Mouse (Mus musculus): ENCODE measurements around the gene Gm5771. TPM values are rescaled to one million over a fixed set of nuclear protein-coding genes. Genes with fewer than 3 reads are reported as not detected.
"Not testable (repeated sequence)": the region's sequence is repeated elsewhere in the genome, so short reads cannot be mapped to it uniquely, and the experiment has no call there.

Gene Gm5771
- polyA plus RNA-seq (2015; fragmentation: Nextera tagmentation; extraction: Ambion mirVana): 2.8 and 8.1 TPM in 2 replicates

DNA sequence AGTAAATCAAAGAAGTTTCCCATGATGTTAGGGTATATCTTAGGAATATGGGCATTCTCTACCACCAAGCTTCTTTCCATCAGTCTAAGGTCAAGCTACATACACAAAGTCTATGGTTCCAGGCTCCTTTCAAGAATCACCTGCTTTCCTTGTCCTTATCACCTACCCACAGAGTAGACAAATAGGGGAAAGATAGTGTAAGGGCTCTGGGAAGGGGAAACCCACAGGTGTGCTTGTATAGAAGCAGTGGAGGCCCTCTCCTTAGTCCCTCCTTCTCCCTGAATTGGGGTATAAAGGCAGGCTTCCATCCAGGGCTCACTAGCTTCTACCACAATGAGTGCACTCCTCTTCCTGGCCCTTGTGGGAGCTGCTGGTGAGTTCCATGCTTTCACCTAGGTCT lies at the start of gene Gm5771:
Gene Gm5771, plus strand, starts transcription at position 301 of the 400 bp plus-strand sequence.
- ATAC-seq (ENCODE audit: low FRiP score, low TSS enrichment); DNase-seq (ENCODE audit: low spot score): not testable (repeated sequence)

DNA sequence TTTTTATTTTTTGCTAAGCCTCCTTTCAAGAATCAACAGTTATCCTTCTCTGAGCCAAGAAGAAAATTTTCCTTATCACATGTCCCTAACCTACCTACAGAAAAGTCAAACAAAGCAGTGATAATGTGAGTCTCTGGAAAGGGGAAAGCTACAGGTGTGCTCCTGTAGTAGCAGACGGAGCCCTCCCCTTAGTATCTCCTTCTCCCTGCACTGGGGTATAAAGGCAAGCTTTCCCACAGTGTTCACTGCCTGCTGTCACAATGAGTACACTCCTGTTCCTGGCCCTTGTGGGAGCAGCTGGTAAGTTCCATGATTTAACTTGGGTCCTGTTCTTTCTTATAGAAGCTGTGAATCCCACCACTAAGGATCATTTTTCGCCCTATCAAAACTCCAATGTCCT lies 38.2 kb upstream of the Gm5771 start, which contains the start of gene Try10:
Gene Try10, plus strand, starts transcription at position 174 of the 400 bp plus-strand sequence.
- no peak for ATAC-seq (ENCODE audit: low FRiP score, low TSS enrichment)
- H3K4me2 ChIP-seq (replicated peaks; ENCODE audit: low read depth): no peak within 1 kb of the TSS
- 63% methylated on average over 2 of the region's 2 CpGs for WGBS
- H3K9ac ChIP-seq (ENCODE audit: low read length): no peak within 1 kb of the TSS
- DNase-seq (ENCODE audit: low spot score): no peak
- H3K4me1 ChIP-seq (replicated peaks; ENCODE audit: control insufficient read depth, insufficient read depth): no peaks in the 10 kb centered on the region
- no peaks in the 10 kb centered on the region for H3K9me3 ChIP-seq (ENCODE audit: control insufficient read depth, low read length)
- H3K27ac ChIP-seq (replicated peaks): no peak within 1 kb of the TSS
- no peak within 1 kb of the TSS for H3K4me3 ChIP-seq (ENCODE audit: low read depth, low read length)
- H3K27me3 ChIP-seq (ENCODE audit: control insufficient read depth, insufficient read depth, low read length): no peaks in the 10 kb centered on the region
- TF ChIP-seq CTCF (IDR thresholded peaks at IDR 0.05; ENCODE audit: low read depth) (no peak), EP300 (optimal IDR thresholded peaks at IDR 0.05) (no peak)
- H3K36me3 ChIP-seq (ENCODE audit: control insufficient read depth, insufficient read depth, low read length): no peaks in the 10 kb centered on the region

More for the DNA sequence above, at the start of gene Gm5771:
- H3K9me3 ChIP-seq (ENCODE audit: control insufficient read depth, low read length); H3K4me2 ChIP-seq (replicated peaks; ENCODE audit: low read depth); H3K9ac ChIP-seq (ENCODE audit: low read length); H3K27me3 ChIP-seq (ENCODE audit: control insufficient read depth, insufficient read depth, low read length); H3K4me1 ChIP-seq (replicated peaks; ENCODE audit: control insufficient read depth, insufficient read depth); H3K4me3 ChIP-seq (ENCODE audit: low read depth, low read length); H3K27ac ChIP-seq (replicated peaks); H3K36me3 ChIP-seq (ENCODE audit: control insufficient read depth, insufficient read depth, low read length): not testable (repeated sequence)

DNA sequence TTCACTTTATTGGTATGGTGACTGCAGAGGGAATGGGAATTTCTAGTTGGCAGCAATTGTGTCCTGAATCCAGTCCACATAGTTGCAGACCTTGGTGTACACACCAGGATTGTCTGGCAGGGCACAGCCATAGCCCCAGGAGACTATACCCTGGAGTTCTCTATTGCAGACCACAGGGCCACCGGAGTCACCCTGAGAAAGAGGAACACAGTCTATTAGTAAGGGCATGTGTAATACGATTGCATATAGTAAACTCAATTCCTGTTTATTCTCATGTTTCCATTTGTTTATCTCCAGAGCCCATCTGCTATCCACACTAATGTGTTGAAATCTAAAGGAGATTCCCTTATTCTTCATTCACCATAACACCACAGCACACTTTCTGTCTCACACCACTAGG lies 18.4 kb upstream of the Gm5771 start:
- H3K4me1 ChIP-seq (replicated peaks; ENCODE audit: control insufficient read depth, insufficient read depth); H3K4me3 ChIP-seq (ENCODE audit: low read depth, low read length); H3K27ac ChIP-seq (replicated peaks); ATAC-seq (ENCODE audit: low FRiP score, low TSS enrichment); H3K9me3 ChIP-seq (ENCODE audit: control insufficient read depth, low read length); H3K4me2 ChIP-seq (replicated peaks; ENCODE audit: low read depth); H3K27me3 ChIP-seq (ENCODE audit: control insufficient read depth, insufficient read depth, low read length); H3K36me3 ChIP-seq (ENCODE audit: control insufficient read depth, insufficient read depth, low read length); H3K9ac ChIP-seq (ENCODE audit: low read length); DNase-seq (ENCODE audit: low spot score): not testable (repeated sequence)
- 88% methylated on average over 1 of the region's 2 CpGs for WGBS

DNA sequence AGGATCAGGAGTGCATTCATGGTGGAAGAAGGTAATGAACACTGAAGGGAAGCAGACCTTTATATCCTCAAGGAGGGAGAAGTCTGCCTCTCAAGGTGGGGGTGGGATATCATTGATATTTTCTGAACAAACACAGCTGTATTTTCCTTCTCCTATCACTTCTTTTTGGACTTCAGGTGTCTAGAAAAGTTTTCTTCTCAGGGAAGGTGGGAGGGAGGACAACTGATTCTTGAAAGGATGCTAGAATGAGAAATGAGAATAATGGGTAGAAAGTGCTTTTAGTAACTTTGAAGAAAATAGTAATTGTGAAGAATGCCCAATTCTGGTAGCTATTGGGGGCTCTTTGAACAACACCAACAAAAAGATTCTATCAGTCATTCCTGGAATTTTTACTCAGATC lies 14.6 kb upstream of the Gm5771 start, which contains the start of gene Prss3:
Gene Prss3, minus strand, starts transcription at position 101 of the 400 bp plus-strand sequence.
- not testable (repeated sequence) for H3K4me3 ChIP-seq (ENCODE audit: low read depth, low read length); H3K36me3 ChIP-seq (ENCODE audit: control insufficient read depth, insufficient read depth, low read length); ATAC-seq (ENCODE audit: low FRiP score, low TSS enrichment); H3K27ac ChIP-seq (replicated peaks); H3K9ac ChIP-seq (ENCODE audit: low read length); H3K4me2 ChIP-seq (replicated peaks; ENCODE audit: low read depth); DNase-seq (ENCODE audit: low spot score); H3K27me3 ChIP-seq (ENCODE audit: control insufficient read depth, insufficient read depth, low read length); H3K4me1 ChIP-seq (replicated peaks; ENCODE audit: control insufficient read depth, insufficient read depth); H3K9me3 ChIP-seq (ENCODE audit: control insufficient read depth, low read length)

DNA sequence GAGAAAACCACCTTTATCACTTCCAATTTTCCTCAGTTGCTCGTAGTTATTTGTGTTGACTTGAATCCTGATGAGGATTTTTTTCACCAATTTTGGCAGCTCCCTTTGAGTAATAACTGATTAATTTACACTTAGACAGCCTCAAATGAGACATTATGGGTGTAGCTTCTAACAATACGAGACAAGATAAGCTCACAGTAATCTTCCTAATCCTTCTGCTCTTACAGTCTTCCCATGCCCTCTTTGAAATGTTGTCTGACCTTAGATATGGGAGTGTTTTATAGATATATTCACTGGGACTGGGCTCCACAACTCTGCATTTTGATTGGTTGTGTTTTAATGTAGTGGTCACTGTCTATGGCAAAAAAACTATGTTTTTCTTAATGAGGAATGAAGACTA lies 5.4 kb upstream of the Gm5771 start:
- H3K4me2 ChIP-seq (replicated peaks; ENCODE audit: low read depth): no peak overlapping the region
- no peak overlapping the region for H3K27ac ChIP-seq (replicated peaks)
- H3K27me3 ChIP-seq (ENCODE audit: control insufficient read depth, insufficient read depth, low read length): no peaks in the 10 kb centered on the region
- no peak overlapping the region for H3K9ac ChIP-seq (ENCODE audit: low read length)
- no peaks in the 10 kb centered on the region for H3K4me1 ChIP-seq (replicated peaks; ENCODE audit: control insufficient read depth, insufficient read depth)
- no peak for ATAC-seq (ENCODE audit: low FRiP score, low TSS enrichment)
- 59% methylated on average over 2 of the region's 2 CpGs for WGBS
- no peaks in the 10 kb centered on the region for H3K9me3 ChIP-seq (ENCODE audit: control insufficient read depth, low read length)
- TF ChIP-seq CTCF (IDR thresholded peaks at IDR 0.05; ENCODE audit: low read depth) (no peak), EP300 (optimal IDR thresholded peaks at IDR 0.05) (no peak)
- DNase-seq (ENCODE audit: low spot score): no peak
- no peak overlapping the region for H3K4me3 ChIP-seq (ENCODE audit: low read depth, low read length)
- no peaks in the 10 kb centered on the region for H3K36me3 ChIP-seq (ENCODE audit: control insufficient read depth, insufficient read depth, low read length)

DNA sequence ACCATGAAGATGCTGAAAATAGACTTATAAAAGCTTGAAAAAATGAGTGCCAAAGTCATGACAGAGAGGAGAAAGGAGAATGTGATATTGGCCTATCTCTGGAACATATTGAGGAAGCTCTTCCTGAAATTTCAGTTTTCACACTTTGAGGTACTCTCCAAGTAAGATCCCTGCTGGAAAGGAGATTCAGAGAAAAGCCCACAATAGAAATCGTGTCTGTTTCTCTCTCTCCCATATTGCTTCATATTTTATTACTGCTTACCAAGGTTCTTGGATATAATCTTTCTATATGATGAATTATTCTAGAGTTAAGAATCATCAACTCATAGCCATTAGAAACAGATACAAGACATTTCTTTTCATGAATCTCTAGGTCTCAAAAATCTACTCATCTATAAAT lies 516 bp upstream of the Gm5771 start:
- H3K9ac ChIP-seq (ENCODE audit: low read length); ATAC-seq (ENCODE audit: low FRiP score, low TSS enrichment); H3K9me3 ChIP-seq (ENCODE audit: control insufficient read depth, low read length); H3K36me3 ChIP-seq (ENCODE audit: control insufficient read depth, insufficient read depth, low read length); H3K4me3 ChIP-seq (ENCODE audit: low read depth, low read length); H3K27me3 ChIP-seq (ENCODE audit: control insufficient read depth, insufficient read depth, low read length); H3K4me1 ChIP-seq (replicated peaks; ENCODE audit: control insufficient read depth, insufficient read depth); H3K27ac ChIP-seq (replicated peaks); DNase-seq (ENCODE audit: low spot score); H3K4me2 ChIP-seq (replicated peaks; ENCODE audit: low read depth): not testable (repeated sequence)
- WGBS: 66% methylated on average over 1 of the region's 1 CpGs

DNA sequence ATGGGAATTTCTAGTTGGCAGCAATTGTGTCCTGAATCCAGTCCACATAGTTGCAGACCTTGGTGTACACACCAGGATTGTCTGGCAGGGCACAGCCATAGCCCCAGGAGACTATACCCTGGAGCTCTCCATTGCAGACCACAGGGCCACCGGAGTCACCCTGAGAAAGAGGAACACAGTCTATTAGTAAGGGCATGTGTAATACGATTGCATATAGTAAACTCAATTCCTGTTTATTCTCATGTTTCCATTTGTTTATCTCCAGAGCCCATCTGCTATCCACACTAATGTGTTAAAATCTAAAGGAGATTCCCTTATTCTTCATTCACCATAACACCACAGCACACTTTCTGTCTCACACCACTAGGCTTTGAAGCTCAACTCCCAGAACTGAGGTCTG lies 50.1 kb downstream of the Gm5771 start:
- not testable (repeated sequence) for H3K4me2 ChIP-seq (replicated peaks; ENCODE audit: low read depth); H3K27me3 ChIP-seq (ENCODE audit: control insufficient read depth, insufficient read depth, low read length); ATAC-seq (ENCODE audit: low FRiP score, low TSS enrichment); H3K36me3 ChIP-seq (ENCODE audit: control insufficient read depth, insufficient read depth, low read length); H3K4me3 ChIP-seq (ENCODE audit: low read depth, low read length); H3K4me1 ChIP-seq (replicated peaks; ENCODE audit: control insufficient read depth, insufficient read depth); H3K9ac ChIP-seq (ENCODE audit: low read length); DNase-seq (ENCODE audit: low spot score); H3K9me3 ChIP-seq (ENCODE audit: control insufficient read depth, low read length); H3K27ac ChIP-seq (replicated peaks)
- 55% methylated on average over 2 of the region's 2 CpGs for WGBS

DNA sequence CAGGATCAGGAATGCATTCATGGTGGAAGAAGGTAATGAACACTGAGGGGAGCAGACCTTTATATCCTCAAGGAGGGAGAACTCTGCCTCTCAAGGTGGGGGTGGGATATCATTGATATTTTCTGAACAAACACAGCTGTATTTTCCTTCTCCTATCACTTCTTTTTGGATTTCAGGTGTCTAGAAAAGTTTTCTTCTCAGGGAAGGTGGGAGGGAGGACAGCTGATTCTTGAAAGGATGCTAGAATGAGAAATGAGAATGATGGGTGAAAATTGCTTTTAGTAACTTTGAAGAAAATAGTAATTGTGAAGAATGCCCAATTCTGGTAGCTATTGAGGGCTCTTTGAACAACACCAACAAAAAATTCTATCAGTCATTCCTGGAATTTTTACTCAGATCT lies 53.9 kb downstream of the Gm5771 start, which contains the start of gene Gm10334:
Gene Gm10334, minus strand, starts transcription at position 101 of the 400 bp plus-strand sequence.
- ATAC-seq (ENCODE audit: low FRiP score, low TSS enrichment); H3K9me3 ChIP-seq (ENCODE audit: control insufficient read depth, low read length); H3K27ac ChIP-seq (replicated peaks); H3K4me2 ChIP-seq (replicated peaks; ENCODE audit: low read depth); DNase-seq (ENCODE audit: low spot score); H3K9ac ChIP-seq (ENCODE audit: low read length); H3K36me3 ChIP-seq (ENCODE audit: control insufficient read depth, insufficient read depth, low read length); H3K4me3 ChIP-seq (ENCODE audit: low read depth, low read length); H3K4me1 ChIP-seq (replicated peaks; ENCODE audit: control insufficient read depth, insufficient read depth); H3K27me3 ChIP-seq (ENCODE audit: control insufficient read depth, insufficient read depth, low read length): not testable (repeated sequence)
